Mouse (Mus musculus): ENCODE results near the gene Bach2. TPM values are rescaled to one million over a fixed set of nuclear protein-coding genes. Genes with fewer than 3 reads are reported as not detected.

Gene Bach2
- polyA plus RNA-seq, 1 experiment from 2014 or later = 5.8 TPM

GRCm38 (mm10) chr4:32209995-32210394 is 28.6 kb upstream of the Bach2 start:
- ATAC-seq (ENCODE audit: insufficient number of reproducible peaks, low FRiP score, low TSS enrichment, low read depth) = no peak
- Histone ChIP-seq H3K9ac (no peak overlapping the region), H3K9me3 (no peaks in the 10 kb centered on the region), H3K4me2 (no peak overlapping the region), H3K4me3 (no peak overlapping the region), H3K36me3 (no peaks in the 10 kb centered on the region), H3K4me1 (0 out of 2 replicates have a peak, but pooled peaks cover 3% of the 10 kb centered on the region), H3K27me3 (no peaks in the 10 kb centered on the region), H3K27ac (no peak overlapping the region)
- 90% methylated on average over 2 of the region's 2 CpGs for WGBS

- no peak for ATAC-seq (ENCODE audit: insufficient number of reproducible peaks, low FRiP score, low TSS enrichment, low read depth)
- Histone ChIP-seq H3K27me3 (no peaks in the 10 kb centered on the region), H3K9ac (no peak overlapping the region), H3K4me1 (0 out of 2 replicates have a peak, but pooled peaks cover 3% of the 10 kb centered on the region), H3K9me3 (no peaks in the 10 kb centered on the region), H3K4me3 (no peak overlapping the region), H3K27ac (no peak overlapping the region), H3K4me2 (no peak overlapping the region), H3K36me3 (no peaks in the 10 kb centered on the region)
- 50% methylated on average over 9 of the region's 9 CpGs for WGBS
Measured at GRCm38 (mm10) chr4:32210424-32211184, 28.0 kb upstream of the Bach2 start.

GRCm38 (mm10) chr4:32212593-32212992 is 26.0 kb upstream of the Bach2 start:
- ATAC-seq (ENCODE audit: insufficient number of reproducible peaks, low FRiP score, low TSS enrichment, low read depth) = no peak
- no peaks in the 10 kb centered on the region for H3K27me3 ChIP-seq
- no peak overlapping the region for H3K9ac ChIP-seq
- H3K36me3 ChIP-seq = no peaks in the 10 kb centered on the region
- no peak overlapping the region for H3K4me2 ChIP-seq
- no peak overlapping the region for H3K4me3 ChIP-seq
- H3K4me1 ChIP-seq = 0 out of 2 replicates have a peak, but pooled peaks cover 3% of the 10 kb centered on the region
- no peak overlapping the region for H3K27ac ChIP-seq
- H3K9me3 ChIP-seq = no peaks in the 10 kb centered on the region

GRCm38 (mm10) chr4:32216466-32216865 is 22.1 kb upstream of the Bach2 start:
- Histone ChIP-seq H3K27ac (no peak overlapping the region), H3K4me3 (no peak overlapping the region), H3K4me1 (peaks cover 13% of the 10 kb centered on the region), H3K27me3 (no peaks in the 10 kb centered on the region), H3K4me2 (no peak overlapping the region), H3K9me3 (no peaks in the 10 kb centered on the region), H3K9ac (no peak overlapping the region), H3K36me3 (no peaks in the 10 kb centered on the region)
- WGBS = 48% methylated on average over 4 of the region's 4 CpGs
- ATAC-seq (ENCODE audit: insufficient number of reproducible peaks, low FRiP score, low TSS enrichment, low read depth) = no peak

GRCm38 (mm10) chr4:32217016-32217415 is 21.6 kb upstream of the Bach2 start:
- Histone ChIP-seq H3K36me3 (no peaks in the 10 kb centered on the region), H3K4me2 (no peak overlapping the region), H3K27ac (no peak overlapping the region), H3K9me3 (no peaks in the 10 kb centered on the region), H3K27me3 (no peaks in the 10 kb centered on the region), H3K4me1 (peaks cover 13% of the 10 kb centered on the region), H3K4me3 (no peak overlapping the region), H3K9ac (no peak overlapping the region)
- WGBS = 75% methylated on average over 3 of the region's 3 CpGs
- ATAC-seq (ENCODE audit: insufficient number of reproducible peaks, low FRiP score, low TSS enrichment, low read depth) = no peak

GRCm38 (mm10) chr4:32217593-32217992 is 21.0 kb upstream of the Bach2 start:
- no peak overlapping the region for H3K4me3 ChIP-seq
- no peak overlapping the region for H3K27ac ChIP-seq
- no peaks in the 10 kb centered on the region for H3K9me3 ChIP-seq
- ATAC-seq (ENCODE audit: insufficient number of reproducible peaks, low FRiP score, low TSS enrichment, low read depth) = no peak
- H3K4me2 ChIP-seq = no peak overlapping the region
- peaks cover 13% of the 10 kb centered on the region for H3K4me1 ChIP-seq
- H3K27me3 ChIP-seq = no peaks in the 10 kb centered on the region
- WGBS = 92% methylated on average over 12 of the region's 12 CpGs
- no peak overlapping the region for H3K9ac ChIP-seq
- no peaks in the 10 kb centered on the region for H3K36me3 ChIP-seq

GRCm38 (mm10) chr4:32218371-32218770 is 20.2 kb upstream of the Bach2 start:
- H3K4me1 ChIP-seq = peaks cover 13% of the 10 kb centered on the region
- H3K9ac ChIP-seq = no peak overlapping the region
- 68% methylated on average over 4 of the region's 4 CpGs for WGBS
- H3K4me2 ChIP-seq = no peak overlapping the region
- H3K27me3 ChIP-seq = no peaks in the 10 kb centered on the region
- no peak overlapping the region for H3K4me3 ChIP-seq
- no peak overlapping the region for H3K27ac ChIP-seq
- ATAC-seq (ENCODE audit: insufficient number of reproducible peaks, low FRiP score, low TSS enrichment, low read depth) = no peak
- H3K36me3 ChIP-seq = no peaks in the 10 kb centered on the region
- no peaks in the 10 kb centered on the region for H3K9me3 ChIP-seq

- no peak overlapping the region for H3K9ac ChIP-seq
- WGBS = 37% methylated on average over 10 of the region's 10 CpGs
- no peak overlapping the region for H3K4me2 ChIP-seq
- H3K4me1 ChIP-seq = peaks cover 13% of the 10 kb centered on the region
- H3K27ac ChIP-seq = no peak overlapping the region
- no peak for ATAC-seq (ENCODE audit: insufficient number of reproducible peaks, low FRiP score, low TSS enrichment, low read depth)
- no peaks in the 10 kb centered on the region for H3K27me3 ChIP-seq
- H3K4me3 ChIP-seq = no peak overlapping the region
- H3K9me3 ChIP-seq = no peaks in the 10 kb centered on the region
- no peaks in the 10 kb centered on the region for H3K36me3 ChIP-seq
Measured at GRCm38 (mm10) chr4:32219428-32220128, 19.0 kb upstream of the Bach2 start.

GRCm38 (mm10) chr4:32220129-32220491 is 18.5 kb upstream of the Bach2 start:
- Histone ChIP-seq H3K4me1 (peaks cover 13% of the 10 kb centered on the region), H3K9me3 (no peaks in the 10 kb centered on the region), H3K27me3 (no peaks in the 10 kb centered on the region), H3K4me2 (no peak overlapping the region), H3K27ac (no peak overlapping the region), H3K4me3 (no peak overlapping the region), H3K9ac (no peak overlapping the region), H3K36me3 (no peaks in the 10 kb centered on the region)
- 33% methylated on average over 4 of the region's 4 CpGs for WGBS
- ATAC-seq (ENCODE audit: insufficient number of reproducible peaks, low FRiP score, low TSS enrichment, low read depth) = no peak

GRCm38 (mm10) chr4:32220961-32221360 is 17.6 kb upstream of the Bach2 start:
- no peak for ATAC-seq (ENCODE audit: insufficient number of reproducible peaks, low FRiP score, low TSS enrichment, low read depth)
- no peak overlapping the region for H3K27ac ChIP-seq
- WGBS = 57% methylated on average over 6 of the region's 6 CpGs

GRCm38 (mm10) chr4:32223563-32223962 is 15.0 kb upstream of the Bach2 start:
- 0 out of 2 replicates have a peak, but pooled peaks have one; percentile 44 for ATAC-seq (ENCODE audit: insufficient number of reproducible peaks, low FRiP score, low TSS enrichment, low read depth)
- no peak overlapping the region for H3K27ac ChIP-seq
- no peaks in the 10 kb centered on the region for H3K27me3 ChIP-seq
- no peak overlapping the region for H3K4me2 ChIP-seq
- no peak overlapping the region for H3K4me3 ChIP-seq
- H3K36me3 ChIP-seq = no peaks in the 10 kb centered on the region
- no peaks in the 10 kb centered on the region for H3K9me3 ChIP-seq
- peaks cover 17% of the 10 kb centered on the region for H3K4me1 ChIP-seq
- H3K9ac ChIP-seq = no peak overlapping the region

More at GRCm38 (mm10) chr4:32220961-32221360, 17.6 kb upstream of the Bach2 start:
- Histone ChIP-seq H3K4me3 (no peak overlapping the region), H3K9me3 (no peaks in the 10 kb centered on the region), H3K9ac (no peak overlapping the region), H3K4me2 (no peak overlapping the region), H3K27me3 (no peaks in the 10 kb centered on the region), H3K36me3 (no peaks in the 10 kb centered on the region), H3K4me1 (peaks cover 13% of the 10 kb centered on the region)

- H3K36me3 ChIP-seq = no peaks in the 10 kb centered on the region
- peaks cover 9% of the 10 kb centered on the region for H3K4me1 ChIP-seq
- no peak for ATAC-seq (ENCODE audit: insufficient number of reproducible peaks, low FRiP score, low TSS enrichment, low read depth)
- no peak overlapping the region for H3K4me3 ChIP-seq
- H3K4me2 ChIP-seq = no peak overlapping the region
- no peaks in the 10 kb centered on the region for H3K27me3 ChIP-seq
- H3K9ac ChIP-seq = no peak overlapping the region
- WGBS = 90% methylated on average over 2 of the region's 2 CpGs
- H3K27ac ChIP-seq = no peak overlapping the region
- no peaks in the 10 kb centered on the region for H3K9me3 ChIP-seq
Measured at GRCm38 (mm10) chr4:32225191-32225590, 13.4 kb upstream of the Bach2 start.
